Mouse (Mus musculus) layer of hippocampus, postnatal 10 days (tissue): Measurements from ENCODE around the gene Pfn1. TPM values are rescaled to one million over a fixed set of nuclear protein-coding genes. Genes with fewer than 3 reads are reported as not detected.

Source experiments
- DNase-seq, 2 experiments: peaks; one replicate each; pipeline ENCODE4 v3.0.0; 2021; ENCODE audit warnings: low spot score in 2 of 2
- total RNA-seq, 2 experiments: library from RNA; stranded (reverse); gene quantifications; 2 replicates each; pipeline ENCODE4 v1.2.3; 2021

Pfn1 gene
- total RNA-seq, 2 experiments from 2014 or later = 364 to 371 TPM

- no peak for DNase-seq
These were observed 23.6 kb upstream of the Pfn1 start for GRCm38 (mm10) chr11:70678092-70678491.

GRCm38 (mm10) chr11:70674501-70674900, 20.1 kb upstream of the Pfn1 start:
- no peak for DNase-seq

- no peak for DNase-seq
These were observed 19.6 kb upstream of the Pfn1 start for GRCm38 (mm10) chr11:70674014-70674413.

- DNase-seq = no peak
These were observed 17.0 kb upstream of the Pfn1 start for GRCm38 (mm10) chr11:70671333-70672047.

GRCm38 (mm10) chr11:70670483-70670882, 16.0 kb upstream of the Pfn1 start:
- DNase-seq = no peak

GRCm38 (mm10) chr11:70669582-70670345, 15.3 kb upstream of the Pfn1 start:
- peak; percentile 73 to 84 for DNase-seq

- DNase-seq = peak; percentile 94 to 95
These were observed 14.5 kb upstream of the Pfn1 start, which contains the start of gene Spag7 for GRCm38 (mm10) chr11:70668771-70669505. Gene Spag7 (minus strand): TSS chr11:70669416.

GRCm38 (mm10) chr11:70668335-70668770, 13.9 kb upstream of the Pfn1 start:
- peak in 1 of 2 experiments; percentile 67 for DNase-seq

- no peak for DNase-seq
These were observed 13.1 kb upstream of the Pfn1 start for GRCm38 (mm10) chr11:70667271-70668150.

GRCm38 (mm10) chr11:70666687-70667086, 12.2 kb upstream of the Pfn1 start:
- DNase-seq = no peak

- no peak for DNase-seq
These were observed 10.3 kb upstream of the Pfn1 start for GRCm38 (mm10) chr11:70664741-70665140.

- DNase-seq = no peak
These were observed 9.5 kb upstream of the Pfn1 start for GRCm38 (mm10) chr11:70663957-70664356.

GRCm38 (mm10) chr11:70663101-70663500, 8.7 kb upstream of the Pfn1 start:
- no peak for DNase-seq

- DNase-seq = no peak
These were observed 6.1 kb upstream of the Pfn1 start for GRCm38 (mm10) chr11:70660571-70660970.

GRCm38 (mm10) chr11:70658942-70659341, 4.5 kb upstream of the Pfn1 start:
- no peak for DNase-seq

- DNase-seq = no peak
These were observed 4.1 kb upstream of the Pfn1 start for GRCm38 (mm10) chr11:70658521-70658920.

- no peak for DNase-seq
These were observed 3.5 kb upstream of the Pfn1 start for GRCm38 (mm10) chr11:70657991-70658390.

GRCm38 (mm10) chr11:70657573-70657972, 3.1 kb upstream of the Pfn1 start:
- DNase-seq = no peak

GRCm38 (mm10) chr11:70656964-70657363, 2.5 kb upstream of the Pfn1 start, which contains the start of gene Eno3:
Gene Eno3 (plus strand): TSS chr11:70657202.
- DNase-seq = no peak

- no peak for DNase-seq
These were observed 2.0 kb upstream of the Pfn1 start for GRCm38 (mm10) chr11:70656456-70656927.
